Mouse (Mus musculus) embryonic fibroblast, embryonic 13.5 days (primary cell): ENCODE measurements at regions not wholly inside any gene's neighbourhood (a gene's known extent, or its start where the extent isn't known, plus 50 kb on each side); places are given as distances from the start of the nearest gene placed in this dataset.

Experiments
- CTCF ChIP-seq: IDR thresholded peaks from 2 replicates; pipeline ENCODE4 v1.5.1; 2011; ENCODE audit warnings: mild to moderate bottlenecking, control low read depth, low read length, moderate library complexity, borderline replicate concordance; ENCODE audit not compliant: insufficient read depth
- POLR2A ChIP-seq: IDR thresholded peaks from 2 replicates; pipeline ENCODE4 v1.6.1; 2011; ENCODE audit warnings: low read depth, mild to moderate bottlenecking, control low read depth, low read length, moderate library complexity

DNA sequence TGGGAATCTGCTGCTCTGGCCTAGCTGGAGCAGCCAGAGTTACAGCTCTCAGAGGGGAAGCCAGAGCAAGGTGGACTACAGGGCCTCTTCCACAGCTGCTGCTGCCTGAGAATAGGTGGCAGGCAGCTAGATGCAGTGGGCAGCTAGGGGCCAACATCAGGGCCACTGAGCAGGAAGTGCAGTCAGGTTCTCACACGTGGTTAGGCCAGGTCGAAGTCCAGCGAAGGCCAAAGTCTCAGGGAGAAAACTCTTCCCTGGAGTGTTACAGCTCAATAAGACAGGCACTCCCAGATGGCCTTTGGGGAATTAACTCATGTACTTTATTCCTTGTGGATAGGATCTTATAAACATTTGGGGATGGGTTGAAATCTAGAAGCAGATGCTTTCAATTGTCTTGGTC is 192.7 kb upstream of the Nlrp1b start:
- TF ChIP-seq POLR2A (no peak), CTCF (no peak)
